Mouse (Mus musculus) kidney, embryonic 14.5 days (tissue): ENCODE measurements around the gene Ptprd. TPM values are rescaled to one million over a fixed set of nuclear protein-coding genes. Genes with fewer than 3 reads are reported as not detected.
A peak's percentile ranks its signal among the peaks of the same experiment; 100 is the strongest.
"Not testable (repeated sequence)": the region's sequence is repeated elsewhere in the genome, so short reads cannot be mapped to it uniquely, and the experiment has no call there.

Experiments
- ATAC-seq: fragments of 200-750 bp; cut with Nextera tagmentation; 2 replicates; pipeline ENCODE4 v1.8.0; 2017; ENCODE audit warnings: moderate number of reproducible peaks, mild to moderate bottlenecking, moderate TSS enrichment, moderate library complexity; ENCODE audit not compliant: low FRiP score, low TSS enrichment
- H3K27ac ChIP-seq: fragments of 300-500 bp; sonication (generic); 2 replicates; pipeline ENCODE4 v1.5.1; 2014; ENCODE audit warnings: low read depth, mild to moderate bottlenecking, low read length, moderate library complexity, mixed read lengths
- H3K27me3 ChIP-seq: fragments of 300-500 bp; sonication (generic); 2 replicates; pipeline ENCODE4 v1.6.1; 2014; ENCODE audit warnings: mild to moderate bottlenecking, low read length; ENCODE audit not compliant: control insufficient read depth, insufficient read depth
- H3K36me3 ChIP-seq: fragments of 300-500 bp; sonication (generic); 2 replicates; pipeline ENCODE4 v1.6.1; 2014; ENCODE audit warnings: low read length, mixed read lengths; ENCODE audit not compliant: control insufficient read depth, insufficient read depth
- H3K4me1 ChIP-seq: fragments of 300-500 bp; sonication (generic); 2 replicates; pipeline ENCODE4 v1.6.1; 2014; ENCODE audit warnings: low read length, mixed read lengths; ENCODE audit not compliant: control insufficient read depth, insufficient read depth
- H3K4me2 ChIP-seq: fragments of 300-500 bp; sonication (generic); replicated peaks from 2 replicates; pipeline ENCODE4 v1.6.1; 2014; ENCODE audit warnings: low read depth, mild to moderate bottlenecking, low read length
- H3K4me3 ChIP-seq: fragments of 300-500 bp; sonication (generic); 2 replicates; pipeline ENCODE4 v1.5.1; 2014; ENCODE audit warnings: mild to moderate bottlenecking, low read length
- H3K9ac ChIP-seq: fragments of 300-500 bp; sonication (generic); 2 replicates; pipeline ENCODE4 v1.6.1; 2014; ENCODE audit warnings: low read depth, mild to moderate bottlenecking, low read length, moderate library complexity
- H3K9me3 ChIP-seq: fragments of 300-500 bp; sonication (generic); 2 replicates; pipeline ENCODE4 v1.6.1; 2016; ENCODE audit warnings: low read length; ENCODE audit not compliant: control insufficient read depth
- WGBS: fragments of 180-500 bp; shearing (Covaris S2); extraction: QIAGEN DNeasy Blood & Tissue Kit; methylation state at CpG from one replicate; pipeline ENCODE4 v1.1.7; 2014; 5-methylcytosine and 5-hydroxymethylcytosine counted together
- polyA plus RNA-seq: library from polyadenylated mRNA; unstranded; fragments of >200 nt; fragmentation: Nextera tagmentation; extraction: Ambion mirVana; gene quantifications from 2 replicates; pipeline ENCODE4 v1.2.1, GENCODE M21; 2014

The Ptprd gene
- polyA plus RNA-seq, 1 experiment from 2014 or later: 34.8 TPM

DNA sequence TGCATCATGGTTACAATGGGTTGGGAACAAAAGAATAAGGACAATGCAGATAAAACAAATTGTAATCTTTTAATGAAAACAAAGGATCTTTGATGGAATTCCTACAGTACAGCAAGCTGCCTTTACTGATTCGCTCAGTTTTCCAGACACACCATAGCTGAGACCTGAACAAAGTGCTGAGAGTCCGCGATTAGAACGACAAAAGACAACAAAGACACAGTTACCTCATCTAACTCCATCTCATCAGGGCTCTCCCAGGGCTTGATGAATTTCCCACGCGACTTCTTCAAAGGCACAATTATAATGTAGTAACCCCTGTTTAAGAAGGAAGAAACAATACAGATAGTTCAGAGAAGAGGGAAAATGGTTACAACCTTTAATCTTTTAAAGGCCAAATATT lies 2140.0 kb downstream of the Ptprd start:
- no peak for ATAC-seq
- WGBS: 87% methylated on average over 6 of the region's 6 CpGs
- Histone ChIP-seq H3K4me1 (no peaks in the 10 kb centered on the region), H3K27me3 (no peaks in the 10 kb centered on the region), H3K9ac (no peak overlapping the region), H3K4me2 (no peak overlapping the region), H3K4me3 (no peak overlapping the region), H3K9me3 (no peaks in the 10 kb centered on the region), H3K36me3 (no peaks in the 10 kb centered on the region), H3K27ac (no peak overlapping the region)

GRCm38 (mm10) chr4:76056836-76057235 lies 2154.9 kb downstream of the Ptprd start:
- H3K36me3 ChIP-seq: no peaks in the 10 kb centered on the region
- H3K9me3 ChIP-seq: no peaks in the 10 kb centered on the region
- WGBS: 56% methylated on average over 2 of the region's 2 CpGs
- no peak overlapping the region for H3K4me2 ChIP-seq
- H3K27ac ChIP-seq: no peak overlapping the region
- H3K4me3 ChIP-seq: no peak overlapping the region
- ATAC-seq: no peak
- H3K4me1 ChIP-seq: no peaks in the 10 kb centered on the region
- no peaks in the 10 kb centered on the region for H3K27me3 ChIP-seq
- no peak overlapping the region for H3K9ac ChIP-seq

- H3K4me2 ChIP-seq: no peak overlapping the region
- ATAC-seq: no peak
- no peak overlapping the region for H3K27ac ChIP-seq
- H3K4me1 ChIP-seq: no peaks in the 10 kb centered on the region
- no peaks in the 10 kb centered on the region for H3K27me3 ChIP-seq
- WGBS: 73% methylated on average over 2 of the region's 2 CpGs
- no peak overlapping the region for H3K4me3 ChIP-seq
- 0 out of 2 replicates have a peak, but pooled peaks cover 3% of the 10 kb centered on the region for H3K36me3 ChIP-seq
- H3K9me3 ChIP-seq: no peaks in the 10 kb centered on the region
- H3K9ac ChIP-seq: no peak overlapping the region
Observed at GRCm38 (mm10) chr4:76045650-76046049, 2166.1 kb downstream of the Ptprd start.

DNA sequence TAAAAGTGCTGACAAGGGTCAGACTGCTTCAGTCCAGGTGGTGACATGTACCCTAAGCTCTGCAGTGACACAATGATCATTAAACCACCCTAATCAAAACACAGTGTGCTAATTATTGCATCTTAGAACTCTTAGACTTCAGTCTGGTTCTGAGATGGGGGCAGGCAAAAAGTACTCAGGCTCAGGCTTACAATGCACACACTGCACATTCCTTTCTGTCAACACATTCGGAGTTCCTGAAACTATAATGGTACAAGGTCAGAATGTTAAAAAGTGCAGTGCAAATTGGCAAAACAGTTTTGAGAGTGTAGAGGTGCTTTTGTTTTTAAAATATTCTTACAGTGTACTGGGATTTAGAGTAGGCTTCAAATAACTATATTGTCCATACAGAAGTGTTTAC lies 2167.0 kb downstream of the Ptprd start:
- WGBS: 63% methylated on average over 1 of the region's 1 CpGs
- no peak overlapping the region for H3K27ac ChIP-seq
- no peaks in the 10 kb centered on the region for H3K9me3 ChIP-seq
- H3K4me3 ChIP-seq: no peak overlapping the region
- H3K4me2 ChIP-seq: no peak overlapping the region
- H3K27me3 ChIP-seq: no peaks in the 10 kb centered on the region
- no peaks in the 10 kb centered on the region for H3K4me1 ChIP-seq
- no peak overlapping the region for H3K9ac ChIP-seq
- ATAC-seq: no peak
- 0 out of 2 replicates have a peak, but pooled peaks cover 3% of the 10 kb centered on the region for H3K36me3 ChIP-seq

- H3K4me3 ChIP-seq, H3K4me2 ChIP-seq, H3K36me3 ChIP-seq, H3K9ac ChIP-seq, H3K9me3 ChIP-seq, H3K4me1 ChIP-seq, H3K27ac ChIP-seq, H3K27me3 ChIP-seq, ATAC-seq: not testable (repeated sequence)
- 78% methylated on average over 4 of the region's 4 CpGs for WGBS
Observed at GRCm38 (mm10) chr4:76037178-76037577, 2174.6 kb downstream of the Ptprd start.

DNA sequence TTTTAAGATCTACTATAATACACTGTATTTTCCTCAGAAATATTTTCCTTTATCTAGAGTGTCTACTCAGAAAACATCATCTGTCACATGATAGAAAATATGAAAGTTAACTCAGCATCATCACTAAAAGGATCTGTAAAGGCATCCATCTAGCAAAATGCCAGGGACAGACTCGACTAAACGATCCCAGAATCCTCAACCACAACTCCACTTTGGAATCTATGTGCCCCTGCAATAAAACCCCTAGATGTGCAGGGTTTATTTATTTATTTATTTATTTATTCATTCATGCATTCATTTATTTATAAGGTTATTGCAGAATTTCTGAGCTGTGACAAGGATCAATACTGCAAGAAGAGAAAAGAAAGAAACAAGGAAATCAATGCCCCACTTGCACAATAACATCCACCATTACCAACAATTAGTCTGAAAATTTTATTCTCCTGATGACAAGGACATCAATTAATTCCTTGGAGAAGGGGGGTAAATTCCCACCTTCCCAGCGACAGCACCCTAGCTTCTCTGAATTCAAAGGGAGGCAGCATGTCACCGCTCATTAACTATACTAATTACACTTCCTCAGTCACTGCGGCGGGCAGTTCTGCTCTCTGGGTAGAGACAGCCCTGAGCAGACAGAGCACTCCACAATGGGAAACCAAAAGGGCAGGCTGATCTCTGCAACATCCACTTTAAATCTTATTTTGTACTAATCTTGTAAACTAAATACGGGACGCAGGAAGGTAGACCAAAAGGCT lies 2186.0 kb downstream of the Ptprd start:
- WGBS: 37% methylated on average over 8 of the region's 8 CpGs
- Histone ChIP-seq H3K4me3 (no peak overlapping the region), H3K9me3 (no peaks in the 10 kb centered on the region), H3K4me2 (no peak overlapping the region), H3K36me3 (no peaks in the 10 kb centered on the region), H3K9ac (no peak overlapping the region), H3K27me3 (no peaks in the 10 kb centered on the region), H3K27ac (0 out of 2 replicates have a peak overlapping the region, but pooled peaks have one; percentile 37), H3K4me1 (no peaks in the 10 kb centered on the region; the same call in 1 of the 2 replicates)
- ATAC-seq: peak; percentile 94

DNA sequence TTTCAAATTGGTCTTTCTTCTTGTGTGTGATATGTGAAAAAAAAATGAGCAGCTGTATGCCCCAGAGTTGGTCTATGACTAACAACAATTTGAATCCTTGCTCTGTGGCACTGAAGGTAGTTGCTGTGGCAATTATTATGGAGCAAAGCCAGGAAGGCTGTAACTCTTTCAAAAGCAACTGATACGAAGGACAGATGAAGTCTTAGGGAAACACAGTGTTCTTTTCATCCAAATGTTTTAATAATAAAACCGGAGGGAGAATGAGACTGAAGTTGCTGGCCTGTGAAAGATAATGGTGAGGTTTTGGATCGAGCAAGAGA lies 2187.3 kb downstream of the Ptprd start:
- ATAC-seq: no peak
- Histone ChIP-seq H3K4me2 (no peak overlapping the region), H3K9ac (no peak overlapping the region), H3K36me3 (no peaks in the 10 kb centered on the region), H3K4me3 (no peak overlapping the region), H3K4me1 (no peaks in the 10 kb centered on the region; the same call in 1 of the 2 replicates), H3K27ac (no peak overlapping the region), H3K27me3 (no peaks in the 10 kb centered on the region), H3K9me3 (no peaks in the 10 kb centered on the region)
- WGBS: 51% methylated on average over 3 of the region's 3 CpGs

GRCm38 (mm10) chr4:76023756-76024501 lies 2187.8 kb downstream of the Ptprd start:
- no peak overlapping the region for H3K9ac ChIP-seq
- no peak overlapping the region for H3K4me3 ChIP-seq
- H3K27ac ChIP-seq: no peak overlapping the region
- ATAC-seq: no peak
- no peaks in the 10 kb centered on the region; the same call in 1 of the 2 replicates for H3K4me1 ChIP-seq
- no peak overlapping the region for H3K4me2 ChIP-seq
- no peaks in the 10 kb centered on the region for H3K36me3 ChIP-seq
- H3K27me3 ChIP-seq: no peaks in the 10 kb centered on the region
- no peaks in the 10 kb centered on the region for H3K9me3 ChIP-seq
- 64% methylated on average over 13 of the region's 13 CpGs for WGBS

DNA sequence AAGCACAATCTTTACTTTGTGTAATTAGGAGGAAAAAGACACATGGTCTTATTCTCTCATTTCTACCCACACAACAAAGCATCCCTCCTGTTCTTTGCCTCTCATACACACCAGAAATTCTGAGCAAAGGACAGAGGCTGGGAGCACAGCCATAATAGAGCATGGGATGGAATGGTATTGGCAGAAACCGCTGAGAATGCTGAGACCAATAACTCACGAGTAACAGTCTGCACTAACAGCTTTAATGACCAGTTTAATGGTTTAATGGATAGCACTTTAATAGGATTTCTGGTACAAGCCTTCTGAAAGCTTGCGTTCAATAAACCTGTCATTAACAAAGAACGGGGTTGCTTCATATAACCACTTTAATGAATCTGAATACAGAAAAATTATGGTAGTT lies 2190.1 kb downstream of the Ptprd start:
- Histone ChIP-seq H3K27me3 (no peaks in the 10 kb centered on the region), H3K9me3 (no peaks in the 10 kb centered on the region), H3K4me1 (no peaks in the 10 kb centered on the region; the same call in 1 of the 2 replicates), H3K4me2 (no peak overlapping the region), H3K36me3 (no peaks in the 10 kb centered on the region), H3K27ac (no peak overlapping the region), H3K4me3 (no peak overlapping the region), H3K9ac (no peak overlapping the region)
- WGBS: 28% methylated on average over 4 of the region's 4 CpGs
- ATAC-seq: no peak
